Mouse (Mus musculus): ENCODE results near the gene Tctex1d2.

GRCm38 (mm10) chr16:32441432-32441831 is 21.9 kb downstream of the Tctex1d2 start:
- TF ChIP-seq CTCF (conservative IDR thresholded peaks at IDR 0.05; ENCODE audit: insufficient read depth, insufficient read length, low read depth, low read length) (no peak), POLR2A (IDR thresholded peaks at IDR 0.05; ENCODE audit: low read depth, low read length) (no peak)

Measured in kidney, adult 2 months (tissue).